Mouse (Mus musculus) testis, adult 2 months (tissue): Measurements from ENCODE around the gene Ppp1r15b.

Experiments
- CTCF ChIP-seq: fragments of 200-500 bp; IDR thresholded peaks from 2 replicates; pipeline ENCODE4 v1.5.1; 2012; ENCODE audit warnings: low read depth, mild to moderate bottlenecking, inconsistent platforms, low read length, moderate library complexity; ENCODE audit not compliant: control insufficient read depth, insufficient read depth, insufficient replicate concordance
- POLR2A ChIP-seq: fragments of 200-500 bp; IDR thresholded peaks from 2 replicates; pipeline ENCODE4 v1.6.1; 2012; ENCODE audit warnings: low read depth, mild to moderate bottlenecking, inconsistent platforms, low read length, moderate library complexity; ENCODE audit not compliant: control insufficient read depth

DNA sequence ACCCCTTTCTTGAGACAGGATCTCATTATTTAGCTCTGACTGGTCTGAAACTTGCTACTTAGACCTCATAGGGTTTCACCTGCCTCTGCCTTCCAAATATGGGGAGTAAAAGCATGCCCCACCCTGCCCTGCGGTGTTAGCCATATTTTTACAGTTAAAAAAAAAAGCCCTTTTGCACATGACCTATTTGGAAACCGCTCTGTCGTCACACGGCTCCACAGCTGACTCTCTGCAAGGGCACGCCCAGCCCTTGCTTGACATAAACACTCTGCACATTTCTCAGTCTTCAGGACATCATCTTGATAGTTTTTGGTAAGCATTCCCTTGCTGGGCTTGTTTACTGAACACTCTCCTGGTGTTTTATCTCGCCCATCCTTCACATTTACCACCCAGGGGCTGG lies 44.2 kb downstream of the Ppp1r15b start:
- TF ChIP-seq CTCF (no peak), POLR2A (no peak)
